Mouse (Mus musculus) lung, adult 2 months (tissue): ENCODE data around the gene Men1. TPM values are rescaled to one million over a fixed set of nuclear protein-coding genes. Genes with fewer than 3 reads are reported as not detected.
A peak's percentile ranks its signal among the peaks of the same experiment; 100 is the strongest.

ENCODE experiments used
- DNase-seq: peaks from one replicate; pipeline ENCODE4 v3.0.0; 2022
- H3K4me1 ChIP-seq: fragments of 200-500 bp; 2 replicates; pipeline ENCODE4 v1.6.1; 2011; ENCODE audit warnings: low read length; ENCODE audit not compliant: control insufficient read depth, insufficient read depth
- H3K4me3 ChIP-seq: fragments of 200-500 bp; replicated peaks from 2 replicates; pipeline ENCODE3; 2011; ENCODE audit warnings: low read depth, mild to moderate bottlenecking, control low read depth, low read length; ENCODE audit errors: extremely low read depth
- CTCF ChIP-seq: fragments of 200-500 bp; IDR thresholded peaks from 2 replicates; pipeline ENCODE4 v1.5.1; 2011; ENCODE audit warnings: mild to moderate bottlenecking, low read length, control low read depth; ENCODE audit not compliant: insufficient read depth
- POLR2A ChIP-seq: fragments of 200-500 bp; IDR thresholded peaks from 2 replicates; pipeline ENCODE4 v1.6.1; 2011; ENCODE audit warnings: low read depth, mild to moderate bottlenecking, control low read depth, low read length, borderline replicate concordance; ENCODE audit errors: extremely low read depth
- WGBS: fragments of 180-500 bp; shearing (Covaris S2); methylation state at CpG from one replicate; pipeline ENCODE4 v1.1.7; 2018; 5-methylcytosine and 5-hydroxymethylcytosine counted together
- polyA plus RNA-seq: library from polyadenylated mRNA; depleted of rRNA; stranded (reverse); fragments of >200 nt; gene quantifications from 2 replicates; pipeline ENCODE4 v1.2.3, GENCODE M21; 2012; rRNA removed

Men1 gene
- polyA plus RNA-seq, 1 experiment: 52.1 TPM

DNA sequence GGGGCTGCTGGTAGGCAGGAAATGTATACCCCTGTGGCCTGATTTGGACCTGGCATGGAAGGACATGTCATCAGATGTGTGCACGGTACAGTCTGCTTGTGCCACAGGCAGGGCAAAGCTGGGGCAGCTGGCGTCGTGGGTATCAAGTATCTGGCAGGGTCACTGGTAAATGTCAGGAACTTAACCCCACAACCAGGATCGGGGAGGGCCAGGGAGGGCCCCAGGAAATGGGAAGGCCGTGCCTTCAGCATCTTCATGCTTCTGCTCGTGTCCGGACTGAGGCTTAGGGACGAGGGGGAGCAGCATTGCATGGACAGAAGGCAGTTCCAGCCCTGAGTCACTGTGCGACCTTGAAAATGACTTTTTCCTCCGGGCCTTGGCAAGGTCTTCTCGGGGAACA is 50.2 kb downstream of the Men1 start:
- TF ChIP-seq POLR2A (no peak), CTCF (no peak)
- 60% methylated on average over 11 of the region's 11 CpGs for WGBS
- DNase-seq: no peak
- Histone ChIP-seq H3K4me3 (no peak overlapping the region), H3K4me1 (peaks cover 8% of the 10 kb centered on the region)

DNA sequence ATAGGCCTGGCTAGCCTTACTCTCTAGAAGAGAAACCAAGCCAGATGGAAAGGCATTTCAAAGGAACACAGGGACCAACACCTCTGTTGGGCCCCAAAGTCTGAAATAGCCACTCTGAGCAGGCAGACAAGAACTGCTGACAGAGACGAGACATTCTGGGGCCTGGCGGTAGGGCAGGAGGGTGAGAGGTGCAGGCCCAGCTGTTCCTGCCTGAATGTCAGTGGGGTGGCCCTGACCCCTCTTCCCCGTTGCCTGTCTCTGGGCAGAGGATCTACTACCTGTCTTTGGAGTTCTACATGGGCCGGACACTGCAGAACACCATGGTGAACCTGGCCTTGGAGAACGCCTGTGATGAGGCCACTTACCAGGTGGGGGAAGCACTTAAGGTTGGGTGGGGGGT is 50.6 kb downstream of the Men1 start:
- WGBS: 78% methylated on average over 5 of the region's 5 CpGs
- H3K4me3 ChIP-seq: no peak overlapping the region
- DNase-seq: no peak
- peaks cover 8% of the 10 kb centered on the region for H3K4me1 ChIP-seq
- TF ChIP-seq POLR2A: no peak
- TF ChIP-seq CTCF: no peak

DNA sequence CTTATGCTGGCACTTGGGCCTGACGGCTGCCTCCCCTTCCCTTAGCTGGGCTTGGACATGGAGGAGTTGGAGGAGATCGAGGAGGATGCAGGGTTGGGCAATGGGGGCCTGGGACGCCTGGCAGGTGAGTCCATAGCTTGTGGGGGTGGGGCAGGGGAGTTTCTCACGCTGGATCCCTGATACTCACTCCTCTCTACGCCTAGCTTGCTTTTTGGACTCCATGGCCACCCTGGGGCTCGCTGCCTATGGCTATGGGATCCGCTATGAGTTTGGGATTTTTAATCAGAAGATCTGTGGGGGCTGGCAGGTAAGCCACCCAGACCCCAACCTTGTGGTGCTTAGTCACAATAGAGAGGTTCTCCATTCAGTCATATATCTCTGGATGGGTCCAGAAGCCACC is 51.0 kb downstream of the Men1 start:
- WGBS: 89% methylated on average over 7 of the region's 7 CpGs
- H3K4me1 ChIP-seq: peaks cover 8% of the 10 kb centered on the region
- TF ChIP-seq POLR2A (no peak), CTCF (no peak)
- no peak overlapping the region for H3K4me3 ChIP-seq
- no peak for DNase-seq

DNA sequence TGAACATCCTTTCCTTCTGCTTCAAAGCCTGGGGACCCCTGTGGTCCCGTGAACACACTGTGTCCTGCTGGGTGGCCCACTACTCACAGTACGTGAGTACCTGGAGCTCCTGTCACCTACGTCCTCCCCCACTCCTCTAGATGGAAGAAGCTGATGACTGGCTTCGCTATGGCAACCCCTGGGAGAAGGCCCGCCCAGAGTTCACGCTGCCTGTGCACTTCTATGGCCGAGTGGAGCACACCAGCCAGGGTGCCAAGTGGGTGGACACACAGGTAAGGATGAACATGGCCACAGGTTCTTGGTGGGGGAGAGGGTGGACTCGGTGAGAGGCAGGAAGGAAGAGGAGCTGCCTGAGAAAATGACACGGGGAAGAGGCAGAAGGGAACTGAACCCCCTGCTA is 51.5 kb downstream of the Men1 start:
- Histone ChIP-seq H3K4me1 (peaks cover 8% of the 10 kb centered on the region), H3K4me3 (no peak overlapping the region)
- 78% methylated on average over 9 of the region's 9 CpGs for WGBS
- DNase-seq: no peak
- TF ChIP-seq CTCF (no peak), POLR2A (no peak)

DNA sequence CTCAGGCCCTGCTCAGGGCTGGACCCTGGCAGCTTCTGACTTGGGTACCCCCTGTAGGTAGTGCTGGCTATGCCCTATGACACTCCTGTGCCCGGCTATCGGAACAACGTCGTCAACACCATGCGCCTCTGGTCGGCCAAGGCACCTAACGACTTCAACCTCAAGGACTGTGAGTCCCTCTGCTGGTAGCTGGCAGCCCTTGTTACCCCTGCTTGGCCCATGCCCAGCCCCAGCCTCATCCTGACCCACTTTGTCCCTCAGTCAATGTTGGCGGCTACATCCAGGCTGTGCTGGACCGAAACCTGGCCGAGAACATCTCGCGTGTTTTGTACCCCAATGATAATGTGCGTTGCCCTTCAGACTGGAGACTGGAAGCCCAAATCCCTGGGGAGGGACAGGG is 53.2 kb downstream of the Men1 start:
- peaks cover 8% of the 10 kb centered on the region for H3K4me1 ChIP-seq
- 83% methylated on average over 13 of the region's 13 CpGs for WGBS
- DNase-seq: no peak
- TF ChIP-seq CTCF (no peak), POLR2A (no peak)
- H3K4me3 ChIP-seq: no peak overlapping the region

DNA sequence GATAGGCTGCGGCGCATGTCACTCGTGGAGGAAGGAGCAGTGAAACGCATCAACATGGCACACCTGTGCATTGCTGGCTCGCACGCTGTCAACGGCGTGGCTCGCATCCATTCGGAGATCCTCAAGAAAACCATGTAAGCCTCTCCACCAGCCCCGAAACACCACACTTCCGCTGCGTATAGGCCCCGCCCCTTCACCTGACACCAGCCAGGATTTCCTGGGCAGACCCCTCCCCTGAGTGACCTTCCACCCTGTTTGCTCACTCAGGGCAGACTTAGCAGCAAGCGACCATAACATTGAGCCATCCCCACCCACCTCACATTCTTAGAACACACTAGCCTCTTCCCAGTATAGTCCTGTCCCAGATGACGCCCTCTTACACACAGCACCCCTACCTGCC is 55.0 kb downstream of the Men1 start:
- 31% methylated on average over 16 of the region's 16 CpGs for WGBS
- no peaks in the 10 kb centered on the region for H3K4me1 ChIP-seq
- no peak for DNase-seq
- H3K4me3 ChIP-seq: peak overlapping the region; percentile 51
- TF ChIP-seq CTCF (no peak), POLR2A (0 out of 2 replicates have a peak, but pooled peaks have one; percentile 23)

DNA sequence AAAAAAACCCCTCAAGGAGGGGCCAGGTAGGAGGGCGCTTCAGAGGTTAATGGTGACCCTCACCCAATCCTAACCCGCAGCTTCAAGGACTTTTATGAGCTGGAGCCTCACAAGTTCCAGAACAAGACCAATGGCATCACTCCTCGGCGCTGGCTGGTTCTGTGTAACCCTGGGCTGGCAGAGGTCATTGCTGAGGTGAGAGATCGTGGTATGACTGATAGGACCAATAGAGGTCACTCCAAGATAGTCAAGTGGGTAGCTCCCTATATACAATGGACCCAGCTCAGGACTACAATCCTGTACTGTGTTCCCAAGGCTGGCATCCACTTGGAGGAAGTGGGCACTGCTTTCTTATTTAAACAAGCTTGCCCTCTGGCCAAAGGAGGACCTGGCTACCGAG is 55.5 kb downstream of the Men1 start:
- WGBS: 64% methylated on average over 6 of the region's 6 CpGs
- H3K4me1 ChIP-seq: no peaks in the 10 kb centered on the region
- DNase-seq: no peak
- TF ChIP-seq POLR2A (no peak), CTCF (no peak)
- no peak overlapping the region for H3K4me3 ChIP-seq

Other genes starting within 250 kb of the Men1 start
- 0.63 and 0.92 TPM in 2 replicates for gene Cdca5, start 250.0 kb upstream of the Men1 start, polyA plus RNA-seq
- not detected in 2 replicates for gene AC131692.1, start 240.6 kb upstream of the Men1 start, polyA plus RNA-seq
- 0.20 and 0.30 TPM in 2 replicates for gene Naaladl1, start 229.2 kb upstream of the Men1 start, polyA plus RNA-seq
- 25.3 and 36.7 TPM in 2 replicates for gene Sac3d1, start 216.3 kb upstream of the Men1 start, polyA plus RNA-seq
- gene Snx15, start 206.7 kb upstream of the Men1 start, polyA plus RNA-seq: 43.8 and 45.2 TPM in 2 replicates
- gene Batf2, start 194.0 kb upstream of the Men1 start, polyA plus RNA-seq: 14.6 and 15.8 TPM in 2 replicates
- gene Arl2, start 193.4 kb upstream of the Men1 start, polyA plus RNA-seq: 128 TPM in 2 replicates
- gene Majin, start 150.6 kb upstream of the Men1 start, polyA plus RNA-seq: 0.37 and 0.75 TPM in 2 replicates
- gene Gpha2, start 108.6 kb upstream of the Men1 start, polyA plus RNA-seq: 1.7 and 2.6 TPM in 2 replicates
- gene Ppp2r5b, start 99.1 kb upstream of the Men1 start, polyA plus RNA-seq: 58.7 and 88.5 TPM in 2 replicates
- gene Atg2a, start 93.3 kb upstream of the Men1 start, polyA plus RNA-seq: 37.0 and 37.7 TPM in 2 replicates
- gene Ehd1, start 58.3 kb upstream of the Men1 start, polyA plus RNA-seq: 399 and 593 TPM in 2 replicates
- 132 and 133 TPM in 2 replicates for gene Cdc42bpg, start 28.5 kb upstream of the Men1 start, polyA plus RNA-seq
- 303 and 441 TPM in 2 replicates for gene Map4k2, start 6.2 kb downstream of the Men1 start, polyA plus RNA-seq
- 136 and 194 TPM in 2 replicates for gene Sf1, start 28.7 kb downstream of the Men1 start, polyA plus RNA-seq
- 32.8 and 135 TPM in 2 replicates for gene Pygm, start 49.4 kb downstream of the Men1 start, polyA plus RNA-seq
- gene Rasgrp2, start 64.4 kb downstream of the Men1 start, polyA plus RNA-seq: 210 and 287 TPM in 2 replicates
- 7.3 and 11.0 TPM in 2 replicates for gene Nrxn2, start 83.8 kb downstream of the Men1 start, polyA plus RNA-seq
- gene Slc22a12, start 208.1 kb downstream of the Men1 start, polyA plus RNA-seq: 0.62 and 0.65 TPM in 2 replicates